Mouse (Mus musculus) embryonic facial prominence, embryonic 11.5 days (tissue): ENCODE results near the gene Rnf223. TPM values are rescaled to one million over a fixed set of nuclear protein-coding genes. Genes with fewer than 3 reads are reported as not detected.

Experiments used
- ATAC-seq: fragments of 200-750 bp; cut with Nextera tagmentation; replicated peaks from 2 replicates; pipeline ENCODE4 v1.8.0; 2017; ENCODE audit warnings: low read depth; ENCODE audit not compliant: insufficient number of reproducible peaks, low FRiP score, low TSS enrichment
- DNase-seq: peaks from one replicate; pipeline ENCODE4 v3.0.0-alpha.2; 2015; ENCODE audit warnings: low spot score
- H3K27ac ChIP-seq: fragments of 300-500 bp; sonication (generic); replicated peaks from 2 replicates; pipeline ENCODE4 v1.5.1; 2014; ENCODE audit warnings: mild to moderate bottlenecking, low read depth, low read length, control low read depth
- H3K27me3 ChIP-seq: fragments of 300-500 bp; sonication (generic); 2 replicates; pipeline ENCODE4 v1.6.1; 2014; ENCODE audit warnings: mild to moderate bottlenecking, low read length, moderate library complexity, mixed read lengths; ENCODE audit not compliant: control insufficient read depth, insufficient read depth
- H3K36me3 ChIP-seq: fragments of 300-500 bp; sonication (generic); replicated peaks from 2 replicates; pipeline ENCODE4 v1.6.1; 2014; ENCODE audit warnings: low read depth, mild to moderate bottlenecking, low read length, moderate library complexity, mixed read lengths; ENCODE audit not compliant: control insufficient read depth, insufficient read depth
- H3K4me1 ChIP-seq: fragments of 300-500 bp; sonication (generic); 2 replicates; pipeline ENCODE4 v1.6.1; 2014; ENCODE audit warnings: low read length, mixed read lengths; ENCODE audit not compliant: control insufficient read depth, insufficient read depth
- H3K4me2 ChIP-seq: fragments of 300-500 bp; sonication (generic); 2 replicates; pipeline ENCODE4 v1.6.1; 2014; ENCODE audit warnings: low read depth, mild to moderate bottlenecking, control low read depth, low read length, moderate library complexity
- H3K4me3 ChIP-seq: fragments of 300-500 bp; sonication (generic); 2 replicates; pipeline ENCODE4 v1.5.1; 2014; ENCODE audit warnings: low read depth, low read length, control low read depth
- H3K9ac ChIP-seq: fragments of 300-500 bp; sonication (generic); replicated peaks from 2 replicates; pipeline ENCODE4 v1.6.1; 2014; ENCODE audit warnings: mild to moderate bottlenecking, control low read depth, low read length
- H3K9me3 ChIP-seq: fragments of 300-500 bp; sonication (generic); replicated peaks from 2 replicates; pipeline ENCODE4 v1.6.1; 2016; ENCODE audit warnings: mild to moderate bottlenecking, low read length, inconsistent platforms, mixed read lengths; ENCODE audit not compliant: control insufficient read depth
- WGBS: fragments of 180-500 bp; shearing (Covaris S2); extraction: QIAGEN DNeasy Blood & Tissue Kit; methylation state at CpG from one replicate; pipeline ENCODE4 v1.1.7; 2014; 5-methylcytosine and 5-hydroxymethylcytosine counted together
- polyA plus RNA-seq: library from polyadenylated mRNA; unstranded; fragments of >200 nt; fragmentation: Nextera tagmentation; extraction: Ambion mirVana; gene quantifications from 2 replicates; pipeline ENCODE4 v1.2.1, GENCODE M21; 2014

Gene Rnf223
- polyA plus RNA-seq, 1 experiment from 2014 or later = 0.38 TPM

DNA sequence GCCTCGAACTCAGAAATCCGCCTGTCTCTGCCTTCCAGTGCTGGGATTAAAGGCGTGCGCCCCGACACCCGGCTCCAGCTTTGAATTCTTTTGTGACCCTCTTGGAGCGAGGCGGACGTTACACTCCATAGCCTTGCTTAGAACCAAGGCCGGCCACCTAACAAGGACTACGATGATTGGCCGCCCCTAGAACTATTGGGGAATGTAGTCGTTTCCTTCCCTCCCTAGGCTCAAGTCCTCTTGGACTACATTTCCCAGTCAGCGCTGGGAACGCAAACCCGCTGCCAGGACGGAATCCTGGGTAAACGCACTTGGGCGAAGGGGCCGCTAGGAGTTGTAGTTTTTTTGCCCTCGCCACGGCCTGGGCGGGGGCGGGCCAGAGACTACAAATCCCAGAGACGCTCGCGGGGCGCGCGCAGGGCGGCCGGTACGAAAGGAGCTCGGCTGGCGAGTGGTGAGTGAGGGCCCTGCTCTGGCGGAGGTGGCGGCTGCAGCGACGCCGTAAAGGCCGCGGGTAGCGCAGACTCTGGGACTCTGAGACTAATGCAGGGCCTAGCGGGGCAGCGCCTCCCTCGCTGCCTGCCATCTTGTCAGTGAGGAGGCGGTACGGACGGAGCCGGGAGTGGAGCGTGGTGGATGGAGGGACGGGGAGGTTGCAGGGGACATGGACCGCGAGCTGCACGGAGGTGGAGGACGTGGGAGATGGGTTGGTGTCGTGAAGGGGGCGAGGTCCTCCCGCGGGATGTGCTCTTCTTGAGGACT lies 20.6 kb upstream of the Rnf223 start, which contains the start of gene 9430015G10Rik:
Gene 9430015G10Rik (plus strand): TSS at position 413 of the 762 bp plus-strand sequence.
- Histone ChIP-seq H3K4me1 (no peaks in the 10 kb centered on the region), H3K9ac (peak within 1 kb of the TSS; percentile 94), H3K9me3 (no peaks in the 10 kb centered on the region), H3K36me3 (no peaks in the 10 kb centered on the region), H3K27me3 (no peaks in the 10 kb centered on the region), H3K4me2 (peak within 1 kb of the TSS; percentile 48), H3K27ac (peak within 1 kb of the TSS; percentile 89), H3K4me3 (peak within 1 kb of the TSS; percentile 87)
- whole genome bisulfite sequencing = under 1% methylated on average over 60 of the region's 60 CpGs
- peak; percentile 99 for ATAC-seq
- peak; percentile 99 for DNase-seq

DNA sequence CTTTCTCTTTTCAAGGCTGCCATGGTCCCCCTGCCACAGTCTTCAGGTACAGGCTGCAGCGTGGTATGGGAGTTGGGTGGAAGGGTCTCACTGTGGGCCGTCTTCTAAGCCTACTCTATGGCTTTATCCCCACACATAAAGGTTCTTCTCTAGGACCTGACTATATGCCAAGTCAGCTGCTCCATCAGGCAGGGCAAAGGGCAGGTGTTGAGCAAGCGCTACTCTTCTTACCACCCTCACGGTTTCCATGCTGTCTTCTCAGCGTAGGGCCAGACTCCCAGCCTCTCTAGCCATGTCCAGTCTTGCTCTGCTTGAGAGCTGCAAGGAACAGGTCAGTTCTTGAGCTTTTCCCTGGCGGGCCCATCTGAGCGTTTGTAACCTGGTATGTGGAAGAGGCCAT lies 6.2 kb upstream of the Rnf223 start:
- Histone ChIP-seq H3K4me3 (no peak overlapping the region), H3K27ac (no peak overlapping the region), H3K4me1 (no peaks in the 10 kb centered on the region), H3K4me2 (no peak overlapping the region), H3K27me3 (no peaks in the 10 kb centered on the region), H3K36me3 (peaks cover 9% of the 10 kb centered on the region), H3K9ac (no peak overlapping the region), H3K9me3 (no peaks in the 10 kb centered on the region)
- ATAC-seq (no peak), DNase-seq (no peak)
- 95% methylated on average over 7 of the region's 7 CpGs for WGBS

DNA sequence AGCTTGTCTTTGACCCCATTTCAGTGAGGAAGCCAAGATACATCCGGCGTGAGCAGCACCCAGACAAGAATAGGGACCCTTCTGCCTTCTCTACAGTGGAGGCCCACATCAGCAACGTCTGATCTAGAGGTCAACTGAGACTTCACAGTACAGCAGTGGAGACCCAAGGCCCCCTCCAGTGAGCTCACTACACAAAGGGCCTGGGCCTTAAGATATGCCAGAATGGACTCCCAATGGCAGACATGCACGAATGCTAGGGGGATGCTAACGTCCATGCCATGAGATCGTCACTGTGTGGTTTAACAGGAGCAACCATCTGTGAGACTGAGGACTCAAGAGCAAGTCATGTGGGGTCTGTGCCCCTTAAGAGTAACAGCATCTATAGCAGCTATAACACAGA lies 4.9 kb upstream of the Rnf223 start:
- Histone ChIP-seq H3K4me3 (no peak overlapping the region), H3K27ac (no peak overlapping the region), H3K36me3 (peaks cover 7% of the 10 kb centered on the region), H3K4me1 (no peaks in the 10 kb centered on the region), H3K4me2 (no peak overlapping the region), H3K9me3 (no peaks in the 10 kb centered on the region), H3K27me3 (no peaks in the 10 kb centered on the region), H3K9ac (no peak overlapping the region)
- DNase-seq = no peak
- 94% methylated on average over 6 of the region's 6 CpGs for WGBS
- ATAC-seq = no peak

DNA sequence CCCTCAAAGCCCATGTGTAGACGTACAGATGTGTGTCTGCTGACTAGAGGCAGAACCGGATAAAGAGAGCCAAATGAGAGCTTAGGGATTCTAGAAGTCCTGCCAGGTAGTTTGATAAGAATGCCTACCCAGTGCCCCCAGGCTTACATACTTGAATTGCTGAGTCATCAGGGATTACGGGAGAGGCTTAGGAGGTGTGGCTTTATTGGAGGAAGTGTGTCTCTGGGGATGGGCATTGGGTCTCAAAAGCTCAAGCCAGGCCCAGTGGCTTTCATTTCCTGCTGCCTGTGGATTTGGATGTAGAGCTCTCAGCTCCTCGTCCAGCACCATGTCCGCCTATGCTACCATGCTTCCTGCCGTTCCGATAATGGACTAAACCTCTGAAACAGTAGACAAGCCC lies 3.5 kb upstream of the Rnf223 start:
- Histone ChIP-seq H3K4me2 (no peak overlapping the region), H3K27me3 (no peaks in the 10 kb centered on the region), H3K27ac (no peak overlapping the region), H3K9me3 (no peaks in the 10 kb centered on the region), H3K9ac (no peak overlapping the region), H3K36me3 (peaks cover 7% of the 10 kb centered on the region), H3K4me1 (no peaks in the 10 kb centered on the region), H3K4me3 (no peak overlapping the region)
- ATAC-seq (no peak), DNase-seq (no peak)
- WGBS = 87% methylated on average over 7 of the region's 7 CpGs

DNA sequence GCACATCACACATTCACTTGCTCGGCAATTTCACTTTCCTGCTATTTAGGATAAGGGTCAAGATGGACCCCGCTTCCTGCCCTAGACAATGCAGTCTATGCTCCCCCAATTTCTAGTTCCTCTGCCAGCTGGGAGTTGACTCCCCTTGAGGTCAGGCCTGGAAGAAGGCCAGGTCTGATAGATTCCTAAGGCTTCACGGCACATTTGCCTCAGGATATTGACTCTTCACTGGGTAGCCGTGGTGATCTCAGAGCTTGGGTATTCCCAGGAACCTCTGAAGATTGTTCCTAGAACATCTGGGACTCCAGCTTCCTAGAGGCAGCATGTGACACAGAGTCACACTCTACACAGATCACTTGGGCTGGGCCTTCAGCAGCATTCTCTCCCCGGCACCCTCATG lies 1.6 kb upstream of the Rnf223 start:
- Histone ChIP-seq H3K4me1 (no peaks in the 10 kb centered on the region), H3K4me3 (no peak overlapping the region), H3K36me3 (peaks cover 5% of the 10 kb centered on the region), H3K4me2 (no peak overlapping the region), H3K9me3 (no peaks in the 10 kb centered on the region), H3K9ac (no peak overlapping the region), H3K27ac (no peak overlapping the region), H3K27me3 (no peaks in the 10 kb centered on the region)
- ATAC-seq = no peak
- 74% methylated on average over 5 of the region's 5 CpGs for WGBS
- DNase-seq = no peak

DNA sequence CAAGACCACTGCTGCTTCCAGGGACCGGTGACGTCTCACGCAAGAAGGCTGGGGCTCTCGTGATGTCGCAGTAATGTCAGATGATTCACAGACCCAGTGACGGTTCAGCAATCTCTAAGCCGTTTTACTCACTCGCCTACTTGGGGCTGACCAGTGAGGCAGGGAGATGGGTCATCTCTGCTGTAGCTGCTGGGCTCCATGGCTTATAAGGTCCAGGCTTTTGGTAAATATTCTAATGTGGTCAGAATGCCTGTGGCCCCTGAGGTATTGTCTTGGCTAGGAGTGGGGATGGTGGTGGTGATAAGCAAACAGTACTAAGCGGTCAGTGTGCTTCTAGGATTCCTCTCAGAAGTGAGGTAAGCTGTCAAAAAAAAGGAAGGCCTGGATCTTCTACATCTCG lies 627 bp downstream of the Rnf223 start:
- no peak overlapping the region for H3K27ac ChIP-seq
- WGBS = 87% methylated on average over 10 of the region's 10 CpGs
- H3K27me3 ChIP-seq = no peaks in the 10 kb centered on the region
- ATAC-seq (no peak), DNase-seq (no peak)
- no peaks in the 10 kb centered on the region for H3K4me1 ChIP-seq
- peaks cover 3% of the 10 kb centered on the region; the same call in 1 of the 2 replicates for H3K36me3 ChIP-seq
- no peak overlapping the region for H3K9ac ChIP-seq
- no peaks in the 10 kb centered on the region for H3K9me3 ChIP-seq
- H3K4me3 ChIP-seq = no peak overlapping the region
- no peak overlapping the region for H3K4me2 ChIP-seq

DNA sequence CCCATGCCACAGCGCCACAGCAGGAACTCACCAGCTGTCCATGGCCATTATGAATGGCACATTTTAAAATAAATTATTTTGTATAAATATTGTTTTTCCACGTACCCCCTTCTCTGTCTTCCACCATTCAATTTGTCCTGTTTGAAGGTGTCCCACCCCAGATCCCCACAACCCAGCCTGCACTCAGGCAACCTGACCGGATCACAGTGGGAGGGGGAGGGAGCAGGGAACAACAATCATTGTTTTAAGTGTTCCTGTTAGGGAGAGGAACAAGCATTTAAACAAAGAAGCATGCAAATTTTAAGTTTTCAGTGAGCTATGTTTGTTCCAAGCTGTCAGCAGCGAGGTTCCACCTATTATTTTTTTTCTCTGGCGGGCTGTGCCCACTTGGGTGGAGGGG lies 3.0 kb downstream of the Rnf223 start:
- ATAC-seq (no peak), DNase-seq (no peak)
- 71% methylated on average over 5 of the region's 5 CpGs for WGBS
- Histone ChIP-seq H3K9ac (no peak overlapping the region), H3K27ac (no peak overlapping the region), H3K36me3 (no peaks in the 10 kb centered on the region), H3K27me3 (no peaks in the 10 kb centered on the region), H3K4me1 (no peaks in the 10 kb centered on the region), H3K4me2 (no peak overlapping the region), H3K4me3 (no peak overlapping the region), H3K9me3 (no peaks in the 10 kb centered on the region)

DNA sequence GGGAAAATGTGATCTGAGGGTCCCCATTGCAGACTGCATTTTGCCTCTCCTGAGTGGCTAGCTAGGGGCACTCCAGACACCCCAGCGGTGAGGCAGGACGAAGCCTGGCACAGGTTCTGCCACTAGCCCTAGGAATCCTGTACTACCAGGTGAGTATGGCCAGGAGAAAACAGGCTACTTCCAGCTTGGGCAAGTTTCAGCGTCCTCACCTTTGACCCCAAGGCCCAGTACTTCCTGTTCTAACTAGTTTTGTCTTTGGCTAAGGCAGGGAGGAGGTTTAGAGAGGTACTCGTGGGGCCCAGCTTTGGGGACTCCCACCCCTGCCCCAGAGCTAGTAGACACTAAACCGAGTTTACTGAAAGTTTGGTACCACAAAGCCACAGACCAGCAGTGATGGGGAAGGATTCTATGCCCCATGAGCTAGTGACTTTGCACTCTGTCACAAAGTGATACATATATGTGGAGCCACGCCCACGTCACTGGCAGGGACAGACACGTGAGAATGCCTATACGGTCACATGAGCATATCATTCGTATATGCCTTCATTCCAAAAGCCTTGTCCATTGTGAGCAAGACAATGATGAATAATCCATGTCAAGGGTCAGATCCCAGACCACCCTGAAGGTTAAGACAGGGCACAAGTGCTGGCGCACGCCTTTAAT lies 3.8 kb downstream of the Rnf223 start:
- Histone ChIP-seq H3K36me3 (no peaks in the 10 kb centered on the region), H3K9me3 (no peaks in the 10 kb centered on the region), H3K4me3 (no peak overlapping the region), H3K9ac (no peak overlapping the region), H3K4me2 (no peak overlapping the region), H3K4me1 (no peaks in the 10 kb centered on the region), H3K27ac (no peak overlapping the region), H3K27me3 (no peaks in the 10 kb centered on the region)
- ATAC-seq (no peak), DNase-seq (no peak)
- 77% methylated on average over 12 of the region's 12 CpGs for WGBS
